Mouse (Mus musculus) small intestine, adult 2 months (tissue): ENCODE results near the gene Usp25. TPM values are rescaled to one million over a fixed set of nuclear protein-coding genes. Genes with fewer than 3 reads are reported as not detected.

Experiments
- H3K27ac ChIP-seq: fragments of 200-500 bp; 2 replicates; pipeline ENCODE4 v1.5.1; 2012; ENCODE audit warnings: low read depth, low read length, control low read depth, inconsistent platforms; ENCODE audit not compliant: insufficient read depth
- H3K27me3 ChIP-seq: fragments of 200-500 bp; 2 replicates; pipeline ENCODE4 v1.6.1; 2012; ENCODE audit warnings: mild to moderate bottlenecking, moderate library complexity, low read length, inconsistent platforms; ENCODE audit not compliant: control insufficient read depth, insufficient read depth
- H3K36me3 ChIP-seq: fragments of 200-500 bp; 2 replicates; pipeline ENCODE4 v1.6.1; 2012; ENCODE audit warnings: mild to moderate bottlenecking, low read length, control low read depth, inconsistent platforms; ENCODE audit not compliant: control insufficient read depth, insufficient read depth
- H3K4me1 ChIP-seq: fragments of 200-500 bp; 2 replicates; pipeline ENCODE4 v1.6.1; 2012; ENCODE audit warnings: low read length, inconsistent platforms, mixed read lengths; ENCODE audit not compliant: control insufficient read depth, insufficient read depth, insufficient read length
- H3K4me3 ChIP-seq: fragments of 200-500 bp; 2 replicates; pipeline ENCODE4 v1.5.1; 2012; ENCODE audit warnings: low read depth, mild to moderate bottlenecking, control low read depth, inconsistent platforms, low read length, moderate library complexity
- CTCF ChIP-seq: fragments of 200-500 bp; IDR thresholded peaks from 2 replicates; pipeline ENCODE4 v1.5.1; 2012; ENCODE audit warnings: low read depth, mild to moderate bottlenecking, control low read depth, inconsistent platforms, low read length, moderate library complexity, mixed read lengths; ENCODE audit not compliant: insufficient replicate concordance, insufficient read length; ENCODE audit errors: extremely low read depth
- POLR2A ChIP-seq: fragments of 200-500 bp; IDR thresholded peaks from 2 replicates; pipeline ENCODE4 v1.6.1; 2012; ENCODE audit warnings: low read depth, mild to moderate bottlenecking, control low read depth, inconsistent platforms, low read length, moderate library complexity
- WGBS: fragments of 180-500 bp; shearing (Covaris S2); methylation state at CpG from one replicate; pipeline ENCODE4 v1.1.7; 2018; 5-methylcytosine and 5-hydroxymethylcytosine counted together
- polyA plus RNA-seq: library from polyadenylated mRNA; depleted of rRNA; stranded (reverse); fragments of >200 nt; gene quantifications from 2 replicates; pipeline ENCODE4 v1.2.3, GENCODE M21; 2012

Usp25 gene
- polyA plus RNA-seq, 1 experiment = 53.9 TPM

DNA sequence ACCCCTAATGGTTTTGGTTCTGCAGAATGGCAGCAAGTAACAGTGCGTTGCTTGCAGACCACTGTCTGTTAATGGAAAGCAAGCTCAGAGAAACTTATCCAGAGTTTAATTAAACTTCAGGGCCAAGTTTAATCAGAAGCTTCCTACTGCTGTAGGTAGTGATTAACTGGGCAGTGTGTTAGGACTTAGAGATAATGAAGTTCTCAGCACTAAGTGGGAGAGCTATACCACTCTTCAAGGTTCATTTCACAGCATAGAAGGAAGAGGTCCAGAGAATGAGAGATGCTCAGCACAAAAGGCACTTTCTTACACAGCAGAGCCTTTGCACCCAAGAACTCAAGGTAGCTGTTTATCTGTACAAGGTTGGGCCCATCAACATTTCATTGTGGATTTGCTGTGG lies 50.4 kb downstream of the Usp25 start:
- 98% methylated on average over 1 of the region's 1 CpGs for WGBS
- no peak overlapping the region for H3K4me3 ChIP-seq

DNA sequence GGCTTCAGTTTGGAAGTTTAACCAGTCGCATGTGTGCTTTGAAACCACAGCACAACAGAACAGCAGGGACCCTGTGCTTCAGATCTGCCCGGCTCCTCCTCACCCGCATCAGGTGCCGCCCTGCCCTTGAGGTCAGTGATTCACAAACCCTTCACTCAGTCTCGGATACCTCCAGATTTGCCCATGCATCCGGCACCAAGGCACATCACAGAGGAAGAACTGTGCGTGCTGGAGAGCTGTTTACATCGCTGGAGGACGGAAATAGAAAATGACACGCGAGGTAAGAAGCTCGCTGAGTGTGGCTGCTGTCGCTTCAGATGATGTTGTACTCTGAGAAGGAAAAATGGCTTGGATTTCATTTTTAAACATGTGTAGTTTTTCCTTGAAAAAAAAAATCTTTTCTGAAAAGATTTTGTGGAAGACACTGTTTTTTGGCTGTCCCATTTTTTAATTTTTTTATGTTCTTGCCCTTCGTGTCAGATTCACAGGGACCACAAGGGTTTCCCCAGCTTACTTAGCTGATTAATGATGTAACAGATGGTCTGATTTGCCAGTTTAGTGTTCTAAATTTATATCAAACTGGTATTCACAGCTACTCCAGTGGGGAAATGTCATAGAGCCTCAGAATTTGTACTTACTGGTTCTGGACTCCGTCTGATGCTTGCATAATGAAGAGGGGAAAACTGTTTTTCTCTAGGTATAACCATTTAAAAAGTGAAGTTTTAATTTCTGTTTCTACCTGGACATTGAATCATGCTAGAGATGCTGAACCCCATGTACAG lies 63.6 kb downstream of the Usp25 start:
- Histone ChIP-seq H3K27ac (no peak overlapping the region), H3K4me3 (no peak overlapping the region), H3K36me3 (peaks cover 54% of the 10 kb centered on the region), H3K4me1 (no peaks in the 10 kb centered on the region), H3K27me3 (no peaks in the 10 kb centered on the region)
- no peak for TF ChIP-seq CTCF
- no peak for TF ChIP-seq POLR2A
- WGBS = 88% methylated on average over 15 of the region's 15 CpGs

More for the DNA sequence above, 50.4 kb downstream of the Usp25 start:
- H3K27me3 ChIP-seq = no peaks in the 10 kb centered on the region
- H3K27ac ChIP-seq = no peak overlapping the region
- peaks cover 42% of the 10 kb centered on the region for H3K36me3 ChIP-seq
- TF ChIP-seq CTCF (no peak), POLR2A (no peak)
- no peaks in the 10 kb centered on the region for H3K4me1 ChIP-seq

DNA sequence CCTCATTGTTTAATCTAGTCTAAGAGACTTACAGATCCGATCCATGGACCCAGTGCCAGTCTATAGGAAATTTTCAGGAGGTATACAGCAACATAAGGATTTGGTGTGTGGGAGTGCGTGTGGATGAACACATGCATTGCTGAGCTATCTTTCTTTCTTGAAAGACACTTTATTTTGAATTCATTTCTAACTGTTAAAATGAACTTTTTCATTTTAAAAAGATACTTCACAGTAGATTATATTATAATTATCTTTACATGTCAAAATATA lies 64.2 kb downstream of the Usp25 start:
- peaks cover 51% of the 10 kb centered on the region for H3K36me3 ChIP-seq
- H3K4me1 ChIP-seq = no peaks in the 10 kb centered on the region
- no peaks in the 10 kb centered on the region for H3K27me3 ChIP-seq
- WGBS = 97% methylated on average over 2 of the region's 2 CpGs
- H3K4me3 ChIP-seq = no peak overlapping the region
- H3K27ac ChIP-seq = no peak overlapping the region
- TF ChIP-seq CTCF (no peak), POLR2A (no peak)

DNA sequence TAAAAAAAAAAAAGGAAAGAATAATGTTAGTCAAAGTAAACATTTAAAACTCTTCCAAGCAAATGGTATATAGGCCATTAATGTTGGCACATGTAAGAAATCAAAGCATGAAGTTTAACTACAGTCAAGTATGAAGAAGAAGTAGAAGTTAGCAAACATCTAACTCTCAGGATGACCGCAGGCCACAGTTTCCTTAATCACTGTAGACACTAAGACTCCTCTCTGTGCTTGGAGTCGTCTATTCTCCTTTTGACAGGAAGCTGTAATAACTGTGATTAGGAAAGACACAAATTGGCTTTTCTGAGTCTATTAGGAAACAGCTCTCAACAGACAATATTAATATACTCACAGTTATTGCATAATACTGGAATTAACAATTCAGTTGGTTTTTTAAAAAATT lies 70.6 kb downstream of the Usp25 start:
- H3K4me3 ChIP-seq = no peak overlapping the region
- TF ChIP-seq CTCF (no peak), POLR2A (no peak)
- H3K36me3 ChIP-seq = peaks cover 52% of the 10 kb centered on the region
- WGBS = 63% methylated on average over 2 of the region's 2 CpGs
- H3K27ac ChIP-seq = no peak overlapping the region
- H3K27me3 ChIP-seq = no peaks in the 10 kb centered on the region
- no peaks in the 10 kb centered on the region for H3K4me1 ChIP-seq

DNA sequence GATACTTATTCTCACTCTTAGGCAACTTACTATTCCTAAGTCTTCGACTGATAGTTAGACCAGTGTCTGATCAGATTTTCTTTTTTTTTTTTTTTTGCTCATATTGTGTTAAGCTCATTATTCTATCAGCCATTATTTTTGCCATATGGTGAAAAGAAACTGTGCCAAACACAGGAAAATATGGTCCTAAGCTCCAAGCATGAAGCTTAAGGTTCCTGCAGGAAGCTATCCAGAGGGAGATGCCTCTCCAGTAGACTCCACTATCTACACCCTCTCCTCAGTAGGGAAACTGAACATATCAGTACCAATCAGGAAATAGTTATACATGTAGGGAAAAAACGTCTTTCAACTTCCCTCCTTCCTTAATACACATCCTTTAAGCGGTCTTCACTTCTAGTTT lies 76.3 kb downstream of the Usp25 start:
- no peak for TF ChIP-seq POLR2A
- TF ChIP-seq CTCF = no peak
- no peaks in the 10 kb centered on the region for H3K4me1 ChIP-seq
- no peak overlapping the region for H3K4me3 ChIP-seq
- no peak overlapping the region for H3K27ac ChIP-seq
- H3K36me3 ChIP-seq = peaks cover 42% of the 10 kb centered on the region
- 83% methylated on average over 3 of the region's 3 CpGs for WGBS
- no peaks in the 10 kb centered on the region for H3K27me3 ChIP-seq

DNA sequence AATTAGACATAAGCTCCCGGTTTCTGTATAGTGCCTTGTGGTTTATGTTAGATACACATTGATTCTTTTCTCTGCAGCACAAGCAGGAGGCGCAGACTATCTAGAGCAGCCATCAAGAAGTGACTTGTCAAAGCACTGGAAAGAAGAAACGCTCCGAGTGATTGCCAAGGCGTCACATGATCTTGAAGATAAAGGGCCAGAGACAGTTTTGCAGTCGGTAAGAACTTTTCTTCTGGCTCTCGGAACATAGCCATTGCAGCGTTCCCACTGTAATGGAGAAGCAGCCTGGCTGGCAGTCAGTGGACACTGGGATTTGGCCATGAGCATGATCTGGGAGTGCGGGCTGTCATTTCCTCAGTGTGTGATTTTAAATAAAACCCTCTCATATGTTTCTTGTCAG lies 80.0 kb downstream of the Usp25 start:
- no peaks in the 10 kb centered on the region for H3K4me1 ChIP-seq
- no peak overlapping the region for H3K4me3 ChIP-seq
- H3K36me3 ChIP-seq = peaks cover 36% of the 10 kb centered on the region
- H3K27ac ChIP-seq = no peak overlapping the region
- H3K27me3 ChIP-seq = no peaks in the 10 kb centered on the region
- no peak for TF ChIP-seq POLR2A
- TF ChIP-seq CTCF = no peak
- WGBS = 80% methylated on average over 9 of the region's 9 CpGs

DNA sequence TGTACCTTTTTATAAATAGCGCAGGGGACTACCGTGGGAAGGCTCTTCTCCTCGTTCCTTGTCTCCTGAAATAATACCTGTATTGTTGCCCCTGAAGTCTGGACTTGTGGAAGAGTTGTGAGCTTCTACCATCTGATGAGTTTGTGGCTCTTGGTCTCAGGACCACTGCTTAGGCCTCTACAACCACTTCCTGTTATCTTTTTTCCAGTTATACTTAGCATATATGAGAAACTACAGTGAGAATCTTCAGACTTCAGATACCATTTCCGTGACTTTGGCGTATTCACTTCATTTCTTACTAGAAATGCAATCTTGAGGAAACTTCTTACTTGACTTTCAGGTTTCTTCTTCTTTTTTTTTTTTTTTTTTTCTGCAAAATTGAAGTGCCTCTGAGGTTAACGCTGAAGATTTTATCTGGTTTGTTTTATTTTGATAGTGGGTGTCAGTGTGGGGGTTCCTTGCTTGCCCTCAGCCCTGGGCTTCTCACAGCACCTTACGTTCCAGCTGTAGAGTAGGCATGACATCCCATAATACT lies 81.6 kb downstream of the Usp25 start:
- Histone ChIP-seq H3K4me1 (no peaks in the 10 kb centered on the region), H3K4me3 (no peak overlapping the region), H3K27me3 (no peaks in the 10 kb centered on the region), H3K36me3 (peaks cover 35% of the 10 kb centered on the region), H3K27ac (no peak overlapping the region)
- WGBS = 91% methylated on average over 7 of the region's 7 CpGs
- TF ChIP-seq POLR2A = no peak
- TF ChIP-seq CTCF = no peak

DNA sequence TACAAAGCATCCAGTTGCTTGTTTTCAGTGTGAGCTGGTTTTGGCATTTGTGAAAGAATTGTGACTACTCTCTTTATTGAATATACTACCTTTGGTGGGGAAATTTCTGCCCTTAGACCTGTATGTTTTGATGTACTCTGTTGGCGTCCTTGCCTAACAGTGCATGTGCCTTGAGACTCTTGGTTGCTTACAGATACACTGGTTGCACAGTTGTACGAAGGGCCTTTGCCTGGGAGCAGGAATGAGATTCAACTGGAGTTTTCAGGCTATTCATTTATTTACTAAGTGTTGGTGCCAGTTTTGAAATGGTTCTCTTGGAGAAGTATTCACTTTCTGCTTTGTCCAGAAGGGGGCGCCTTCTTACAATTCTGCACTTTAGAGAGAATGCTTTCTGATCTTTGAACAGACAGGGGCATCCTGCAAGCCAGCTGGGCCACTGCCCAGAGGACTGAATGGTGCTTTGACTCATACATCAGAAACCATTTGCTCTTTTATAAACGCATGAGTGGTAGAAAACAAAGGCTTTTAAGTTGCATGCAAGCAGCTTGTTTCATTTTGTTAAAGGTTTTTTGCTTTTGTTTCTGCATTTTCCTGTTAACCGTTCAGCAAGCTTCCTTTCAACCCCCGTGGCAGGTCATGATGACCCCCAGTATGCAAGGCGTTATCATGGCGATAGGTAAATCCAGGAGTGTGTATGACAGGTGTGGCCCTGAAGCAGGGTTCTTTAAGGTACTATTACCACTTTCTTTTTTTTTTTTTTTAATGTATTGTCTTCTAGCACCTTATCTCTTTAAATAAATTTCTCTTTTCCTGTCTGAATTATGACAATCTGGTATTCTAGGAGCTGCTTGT lies 85.7 kb downstream of the Usp25 start:
- TF ChIP-seq CTCF (peak; percentile 53; the same call in 1 of the 2 replicates), POLR2A (no peak)
- Histone ChIP-seq H3K4me1 (no peaks in the 10 kb centered on the region), H3K36me3 (peaks cover 31% of the 10 kb centered on the region), H3K27me3 (no peaks in the 10 kb centered on the region), H3K4me3 (no peak overlapping the region), H3K27ac (no peak overlapping the region)
- WGBS = 64% methylated on average over 8 of the region's 8 CpGs
